ENCODE assay signal across 19 mouse cellular contexts in genomic region chr13:43516931-43517330, GRCm38 (mm10). TPM values are rescaled to one million over a fixed set of nuclear protein-coding genes. Genes with fewer than 3 reads are reported as not detected.
DNase-seq lines count a peak whose midpoint lies in the region; ATAC-seq and TF ChIP-seq lines count a peak whose summit lies in the region.
"Had no signal": no experiment of that assay in that cellular context is flagged by ENCODE, and none has a peak within 500 bp of the region (broad histone marks: within the 10 kb centered on the region; RNA-seq: fewer than 3 reads in every experiment).

No protein-coding gene starts in this region.

- H3K4me2 ChIP-seq in hindbrain, postnatal 0 days (ENCODE audit: low read depth, low read length), result no peak overlapping the region
- no peak overlapping the region for H3K4me2 ChIP-seq in hindbrain, embryonic 13.5 days
- H3K4me2 ChIP-seq: embryonic facial prominence, embryonic 15.5 days had no signal

- H3K9ac ChIP-seq in hindbrain, postnatal 0 days (replicated peaks; ENCODE audit: low read length), result no peak overlapping the region
- H3K9ac ChIP-seq in hindbrain, embryonic 13.5 days, result no peak overlapping the region
- H3K9ac ChIP-seq: embryonic facial prominence, embryonic 15.5 days had no signal

- H3K4me3 ChIP-seq in gastrocnemius, adult 2 months, result no peak overlapping the region
- no peak overlapping the region for H3K4me3 ChIP-seq in hindbrain, postnatal 0 days (ENCODE audit: low read length)
- H3K4me3 ChIP-seq in hindbrain, embryonic 13.5 days, result no peak overlapping the region
- H3K4me3 ChIP-seq: embryonic facial prominence, embryonic 15.5 days; forebrain, embryonic 10.5 days; heart, adult 2 months had no signal

- H3K4me1 ChIP-seq in hindbrain, postnatal 0 days (ENCODE audit: insufficient read depth, low read length), result no peaks in the 10 kb centered on the region; the same call in 1 of the 2 replicates
- peaks cover 8% of the 10 kb centered on the region; the same call in 1 of the 2 replicates for H3K4me1 ChIP-seq in hindbrain, embryonic 13.5 days (replicated peaks)

- H3K27ac ChIP-seq in gastrocnemius, adult 2 months, result 0 out of 2 replicates have a peak overlapping the region, but pooled peaks have one; percentile 40
- H3K27ac ChIP-seq in hindbrain, postnatal 0 days, result no peak overlapping the region
- H3K27ac ChIP-seq in hindbrain, embryonic 13.5 days, result no peak overlapping the region
- H3K27ac ChIP-seq: embryonic facial prominence, embryonic 15.5 days; forebrain, embryonic 10.5 days; heart, adult 2 months had no signal

- H3K36me3 ChIP-seq in hindbrain, postnatal 0 days (ENCODE audit: insufficient read depth, low read length), result no peaks in the 10 kb centered on the region
- H3K36me3 ChIP-seq in hindbrain, embryonic 13.5 days, result no peaks in the 10 kb centered on the region
- H3K36me3 ChIP-seq: embryonic facial prominence, embryonic 15.5 days; forebrain, embryonic 10.5 days had no signal

- 16% methylated on average over 6 of the region's 6 CpGs for WGBS in hindbrain, postnatal 0 days
- 29% methylated on average over 6 of the region's 6 CpGs for WGBS in hindbrain, embryonic 13.5 days

- H3K27me3 ChIP-seq in hindbrain, postnatal 0 days (ENCODE audit: insufficient read depth, low read length), result no peaks in the 10 kb centered on the region
- H3K27me3 ChIP-seq in hindbrain, embryonic 13.5 days, result no peaks in the 10 kb centered on the region
- H3K27me3 ChIP-seq: embryonic facial prominence, embryonic 15.5 days had no signal

- TF ChIP-seq CTCF in gastrocnemius, adult 2 months (IDR thresholded peaks at IDR 0.05), result no peak
- TF ChIP-seq CTCF in hindbrain, postnatal 0 days (IDR thresholded peaks at IDR 0.05; ENCODE audit: low read depth), result no peak

- ATAC-seq in hindbrain, postnatal 0 days, result 0 out of 2 replicates have a peak, but pooled peaks have one; percentile 27
- ATAC-seq in hindbrain, embryonic 13.5 days (ENCODE audit: low FRiP score), result no peak
- ATAC-seq: hindbrain, embryonic 16.5 days had no signal

- intact Hi-C loops in gastrocnemius, adult 2 months (cut with DNase I), result no loop called here
- intact Hi-C loops in gastrocnemius, postnatal 36 days (cut with DNase I), result no loop called here
- intact Hi-C loops in heart, postnatal 10 days (cut with DNase I), result no loop called here

- DNase-seq in gastrocnemius, adult 2 months, result no peak
- DNase-seq in gastrocnemius, postnatal 36 days, result no peak
- no peak for DNase-seq in hindbrain, postnatal 0 days (ENCODE audit: low spot score)
- peak; percentile 41 for DNase-seq in brain, adult 2 months (ENCODE audit: low read depth, low spot score)
- peak; percentile 51 to 63 for DNase-seq in heart, postnatal 10 days
- no peak for DNase-seq in kidney, postnatal 14 days
- DNase-seq: adrenal gland, adult 8-10 months; B cell, adult 2 months; cerebellum, adult 2 months; kidney, adult 11 months; kidney, postnatal 10 days; layer of hippocampus, adult 9-11 months; lung, adult 18-20 months; lung, postnatal 36 days had no signal

- H3K9me3 ChIP-seq in hindbrain, postnatal 0 days (ENCODE audit: low read length), result no peaks in the 10 kb centered on the region
- H3K9me3 ChIP-seq in hindbrain, embryonic 13.5 days, result no peaks in the 10 kb centered on the region
- H3K9me3 ChIP-seq: embryonic facial prominence, embryonic 15.5 days; forebrain, embryonic 10.5 days had no signal

RNA-seq across cellular contexts. Expression of gene Ranbp9, which starts 35.8 kb away (rescaled TPM):
- total RNA-seq in gastrocnemius, adult 2 months (2021), result 10 to 100 TPM; 48.6 to 51.2 TPM
- 10 to 100 TPM; 36.9 to 40.5 TPM for total RNA-seq in gastrocnemius, postnatal 36 days (2021)
- total RNA-seq in hindbrain, postnatal 0 days (2014; rRNA removed), result 52.7 and 67.1 TPM in 2 replicates
- 9.6 and 11.0 TPM in 2 replicates for polyA plus RNA-seq in hindbrain, postnatal 0 days (2015; fragmentation: Nextera tagmentation; extraction: Ambion mirVana)
- 10.4 and 12.9 TPM in 2 replicates for polyA plus RNA-seq in hindbrain, embryonic 13.5 days (2015; fragmentation: Nextera tagmentation; extraction: Ambion mirVana)
- total RNA-seq in heart, postnatal 10 days (2021), result 10 to 100 TPM; 48.9 to 49.0 TPM

RNA-seq across cellular contexts. Expression of gene Mcur1, which starts 43.1 kb away (rescaled TPM):
- 10 to 100 TPM; 30.4 to 36.1 TPM for total RNA-seq in gastrocnemius, adult 2 months (2021)
- 10 to 100 TPM; 27.1 to 28.7 TPM for total RNA-seq in gastrocnemius, postnatal 36 days (2021)
- total RNA-seq in hindbrain, postnatal 0 days (2014; rRNA removed), result 9.3 and 12.4 TPM in 2 replicates
- 8.0 and 8.4 TPM in 2 replicates for polyA plus RNA-seq in hindbrain, postnatal 0 days (2015; fragmentation: Nextera tagmentation; extraction: Ambion mirVana)
- polyA plus RNA-seq in hindbrain, embryonic 13.5 days (2015; fragmentation: Nextera tagmentation; extraction: Ambion mirVana), result 7.9 and 8.4 TPM in 2 replicates
- total RNA-seq in heart, postnatal 10 days (2021), result 10 to 100 TPM; 43.3 to 47.3 TPM

Comparison
In these comparisons a context has a peak if more than half of its experiments do, and no peak if none do; other contexts are left out.
1. DNase-seq: peak in brain, adult 2 months (single experiment) and heart, postnatal 10 days (2 of 2); none in gastrocnemius, adult 2 months (single experiment), gastrocnemius, postnatal 36 days (0 of 2), hindbrain, postnatal 0 days (single experiment) and kidney, postnatal 14 days (single experiment).